Mouse (Mus musculus) forebrain, embryonic 15.5 days (tissue): ENCODE results near the gene Kdelc1. TPM values are rescaled to one million over a fixed set of nuclear protein-coding genes. Genes with fewer than 3 reads are reported as not detected.
A peak's percentile ranks its signal among the peaks of the same experiment; 100 is the strongest.

Experiments
- ATAC-seq: fragments of 200-750 bp; cut with Nextera tagmentation; replicated peaks from 2 replicates; pipeline ENCODE4 v1.8.0; 2017; ENCODE audit warnings: mild to moderate bottlenecking, moderate TSS enrichment, moderate library complexity
- H3K27ac ChIP-seq: fragments of 300-500 bp; sonication (generic); replicated peaks from 2 replicates; pipeline ENCODE4 v1.5.1; 2015; ENCODE audit warnings: mild to moderate bottlenecking, inconsistent platforms
- H3K27me3 ChIP-seq: fragments of 300-500 bp; sonication (generic); 2 replicates; pipeline ENCODE4 v1.6.1; 2015; ENCODE audit warnings: inconsistent platforms
- H3K36me3 ChIP-seq: fragments of 300-500 bp; sonication (generic); 2 replicates; pipeline ENCODE4 v1.6.1; 2015; ENCODE audit warnings: mild to moderate bottlenecking, inconsistent platforms
- H3K4me1 ChIP-seq: fragments of 300-500 bp; sonication (generic); 2 replicates; pipeline ENCODE4 v1.6.1; 2015; ENCODE audit warnings: inconsistent platforms
- H3K4me2 ChIP-seq: fragments of 300-500 bp; sonication (generic); replicated peaks from 2 replicates; pipeline ENCODE4 v1.6.1; 2015; ENCODE audit warnings: mild to moderate bottlenecking, inconsistent platforms
- H3K4me3 ChIP-seq: fragments of 300-500 bp; sonication (generic); 2 replicates; pipeline ENCODE4 v1.5.1; 2015; ENCODE audit warnings: mild to moderate bottlenecking, inconsistent platforms
- H3K9ac ChIP-seq: fragments of 300-500 bp; sonication (generic); replicated peaks from 2 replicates; pipeline ENCODE4 v1.6.1; 2015; ENCODE audit warnings: mild to moderate bottlenecking, inconsistent platforms
- H3K9me3 ChIP-seq: fragments of 300-500 bp; sonication (generic); 2 replicates; pipeline ENCODE4 v1.6.1; 2016; ENCODE audit warnings: inconsistent platforms
- WGBS: fragments of 180-500 bp; shearing (Covaris S2); methylation state at CpG from one replicate; pipeline ENCODE4 v1.1.7; 2015; ENCODE audit warnings: mixed read lengths; 5-methylcytosine and 5-hydroxymethylcytosine counted together
- polyA plus RNA-seq: library from polyadenylated mRNA; unstranded; fragments of >200 nt; fragmentation: Nextera tagmentation; extraction: Ambion mirVana; gene quantifications from 2 replicates; pipeline ENCODE4 v1.2.1, GENCODE M21; 2015

Kdelc1 gene
- polyA plus RNA-seq, 1 experiment from 2014 or later, result 31.8 TPM

DNA sequence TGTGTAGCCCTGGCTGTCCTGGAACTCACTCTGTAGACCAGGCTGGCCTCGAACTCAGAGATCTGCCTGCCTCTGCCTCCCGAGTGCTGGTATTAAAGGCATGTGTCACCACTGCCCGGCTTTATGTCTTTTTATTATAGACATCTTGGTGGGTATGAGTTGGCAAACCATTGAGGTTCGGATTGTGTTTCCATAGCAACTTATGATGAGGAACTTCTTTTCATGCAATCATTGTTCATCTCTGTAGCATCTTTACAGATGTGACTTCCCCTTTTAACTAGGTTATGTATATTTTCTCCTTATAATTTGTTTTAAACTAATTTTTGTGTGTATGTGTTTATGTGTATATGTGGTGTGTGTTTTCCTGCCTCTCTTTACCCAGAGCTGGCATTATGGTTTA, 7.0 kb upstream of the Kdelc1 start:
- Histone ChIP-seq H3K9ac (no peak overlapping the region), H3K27me3 (no peaks in the 10 kb centered on the region), H3K4me3 (no peak overlapping the region), H3K9me3 (no peaks in the 10 kb centered on the region), H3K27ac (no peak overlapping the region), H3K36me3 (peaks cover 32% of the 10 kb centered on the region), H3K4me1 (peaks cover 16% of the 10 kb centered on the region), H3K4me2 (no peak overlapping the region)
- WGBS, result 90% methylated on average over 4 of the region's 4 CpGs
- ATAC-seq, result no peak

DNA sequence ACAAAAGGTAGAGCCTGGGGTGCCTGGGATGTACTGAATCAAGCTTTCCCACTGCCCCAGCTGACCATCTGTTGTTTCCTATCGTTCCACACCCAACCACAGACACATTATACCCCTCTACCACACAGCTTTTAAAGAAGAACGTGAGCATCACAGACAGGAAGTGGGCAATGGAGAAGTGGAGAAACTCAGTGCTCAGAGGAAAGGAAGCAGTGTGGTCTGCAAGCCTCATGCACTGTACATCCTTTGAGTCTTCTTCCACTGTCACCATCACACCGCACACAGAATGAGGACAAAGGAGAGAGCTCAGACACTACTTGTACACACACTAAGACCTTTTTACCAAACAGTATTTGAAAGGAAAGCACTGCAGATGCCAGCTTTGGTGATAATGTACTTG, 3.6 kb upstream of the Kdelc1 start:
- Histone ChIP-seq H3K4me1 (peaks cover 31% of the 10 kb centered on the region), H3K4me3 (no peak overlapping the region), H3K9ac (no peak overlapping the region), H3K36me3 (peaks cover 12% of the 10 kb centered on the region), H3K27me3 (no peaks in the 10 kb centered on the region), H3K4me2 (no peak overlapping the region), H3K9me3 (no peaks in the 10 kb centered on the region), H3K27ac (no peak overlapping the region)
- no peak for ATAC-seq
- whole genome bisulfite sequencing, result 92% methylated on average over 3 of the region's 3 CpGs

DNA sequence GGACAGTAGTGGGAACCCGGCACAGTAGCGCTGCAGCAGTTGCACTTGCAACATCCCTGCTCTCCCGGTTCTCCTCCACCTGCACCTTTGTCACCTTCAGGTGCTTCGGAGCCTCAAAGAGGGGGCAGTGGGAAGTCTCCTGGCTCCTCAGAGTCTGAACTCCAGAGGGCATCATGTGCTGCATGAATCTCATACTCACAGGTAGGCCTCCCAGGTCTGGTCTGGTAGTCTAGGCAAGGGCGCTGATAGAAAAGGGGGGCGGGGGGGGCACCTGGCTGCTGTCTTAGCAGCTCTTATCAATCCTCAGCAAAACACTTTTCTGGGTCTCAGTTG, 1.4 kb upstream of the Kdelc1 start:
- peak overlapping the region; percentile 97 for H3K27ac ChIP-seq
- H3K9ac ChIP-seq, result peak overlapping the region; percentile 94
- 3% methylated on average over 6 of the region's 6 CpGs for WGBS
- peak overlapping the region; percentile 70 for H3K4me3 ChIP-seq
- H3K4me1 ChIP-seq, result peaks cover 31% of the 10 kb centered on the region
- ATAC-seq, result no peak; the same call in 1 of the 2 replicates
- no peaks in the 10 kb centered on the region for H3K9me3 ChIP-seq
- peaks cover 8% of the 10 kb centered on the region for H3K36me3 ChIP-seq
- peak overlapping the region; percentile 87 for H3K4me2 ChIP-seq
- no peaks in the 10 kb centered on the region for H3K27me3 ChIP-seq

DNA sequence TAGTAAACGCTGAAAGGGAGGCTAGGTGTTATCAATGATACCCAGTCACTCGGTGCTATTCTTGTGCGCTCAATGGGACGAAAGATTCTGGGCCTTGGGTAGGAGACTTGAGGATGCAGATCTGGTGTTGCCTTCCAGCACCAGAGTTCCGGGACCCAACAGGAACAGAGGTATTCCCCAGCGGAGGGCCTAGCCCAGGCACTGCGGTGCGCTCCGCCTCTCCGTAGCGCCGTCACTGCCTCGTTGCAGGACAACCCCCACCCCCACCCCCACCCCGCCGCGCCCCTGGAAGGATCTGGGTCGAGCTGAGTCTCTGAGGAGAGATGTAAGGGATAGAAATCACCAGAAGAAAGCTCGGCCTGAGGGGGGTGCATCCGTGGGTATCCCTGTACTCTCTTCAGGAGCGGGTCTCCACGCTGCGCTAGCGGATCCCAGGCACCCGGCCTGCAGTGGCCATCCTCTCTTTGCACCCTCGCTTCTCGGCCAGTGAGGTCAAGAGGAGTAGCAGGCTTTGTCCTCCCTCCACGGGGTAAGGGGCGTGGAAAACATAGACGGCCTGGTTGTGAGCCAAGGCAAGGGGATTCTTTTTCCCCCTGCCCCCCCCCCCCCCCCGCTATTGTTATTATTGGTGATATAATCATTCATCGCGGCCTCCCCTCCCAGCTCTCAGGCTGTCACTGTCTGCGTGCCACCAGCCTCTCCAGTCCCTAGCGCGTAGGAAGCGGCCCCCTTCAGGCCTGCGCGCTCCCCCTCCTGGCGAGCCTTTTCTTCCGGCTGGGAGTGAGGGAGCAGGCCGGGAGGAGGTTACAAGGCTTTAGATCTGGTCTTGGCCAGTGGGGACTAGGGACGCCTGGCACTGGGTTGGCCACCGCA, 829 bp upstream of the Kdelc1 start:
- peak overlapping the region; percentile 70 for H3K4me3 ChIP-seq
- peaks cover 13% of the 10 kb centered on the region for H3K36me3 ChIP-seq
- peaks cover 31% of the 10 kb centered on the region for H3K4me1 ChIP-seq
- WGBS, result under 1% methylated on average over 39 of the region's 43 CpGs
- H3K9me3 ChIP-seq, result no peaks in the 10 kb centered on the region
- ATAC-seq, result peak; percentile 90
- peak overlapping the region; percentile 97 for H3K27ac ChIP-seq
- H3K9ac ChIP-seq, result peak overlapping the region; percentile 94
- no peaks in the 10 kb centered on the region for H3K27me3 ChIP-seq
- peak overlapping the region; percentile 87 for H3K4me2 ChIP-seq

DNA sequence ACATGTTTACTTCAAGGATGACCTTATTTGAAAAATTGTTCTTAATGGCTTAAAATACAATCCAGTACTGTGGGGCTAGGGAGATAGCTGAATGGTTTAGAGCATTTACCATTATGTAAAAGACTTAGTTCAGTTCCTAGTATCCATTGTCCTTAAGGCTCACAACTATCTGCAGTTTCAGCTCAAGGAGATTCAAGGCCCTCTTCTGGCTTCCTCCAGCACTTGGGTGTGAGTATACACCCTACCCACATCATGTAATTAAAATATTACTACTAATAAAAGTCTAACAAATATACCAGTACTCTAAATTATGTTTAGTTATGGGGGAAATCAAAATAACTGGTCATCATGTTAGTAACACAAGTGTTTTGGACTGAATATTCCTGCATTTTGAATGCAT, 1.0 kb downstream of the Kdelc1 start:
- peaks cover 31% of the 10 kb centered on the region for H3K4me1 ChIP-seq
- peak overlapping the region; percentile 70; the same call in 1 of the 2 replicates for H3K4me3 ChIP-seq
- H3K4me2 ChIP-seq, result peak overlapping the region; percentile 87
- no peak for ATAC-seq
- H3K27me3 ChIP-seq, result no peaks in the 10 kb centered on the region
- H3K36me3 ChIP-seq, result peaks cover 25% of the 10 kb centered on the region
- H3K9me3 ChIP-seq, result no peaks in the 10 kb centered on the region
- no peak overlapping the region for H3K9ac ChIP-seq
- no peak overlapping the region for H3K27ac ChIP-seq

DNA sequence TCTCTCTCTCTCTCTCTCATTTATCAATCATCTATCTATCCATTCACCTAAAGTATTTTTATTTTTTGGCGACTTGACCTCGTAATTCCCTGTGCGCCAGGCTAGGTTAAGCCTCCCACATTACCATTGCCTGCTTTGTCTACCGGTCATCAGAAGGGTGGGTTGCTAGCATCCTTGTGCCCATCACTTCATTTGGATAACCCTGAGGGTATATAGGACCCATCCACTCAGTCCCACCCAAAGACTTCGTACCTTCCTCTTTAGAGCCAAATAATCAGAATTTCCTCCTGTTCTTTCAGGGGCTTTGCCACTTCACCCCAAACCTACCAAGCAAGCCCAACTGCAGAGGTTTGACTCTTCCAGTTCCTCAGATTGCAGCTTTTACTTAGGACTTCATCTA, 15.7 kb downstream of the Kdelc1 start:
- H3K27ac ChIP-seq, result no peak overlapping the region
- H3K4me1 ChIP-seq, result peaks cover 14% of the 10 kb centered on the region
- H3K4me3 ChIP-seq, result peak overlapping the region; percentile 99
- ATAC-seq, result peak; percentile 23; the same call in 1 of the 2 replicates
- peaks cover 21% of the 10 kb centered on the region for H3K36me3 ChIP-seq
- WGBS, result 8% methylated on average over 5 of the region's 5 CpGs
- H3K9me3 ChIP-seq, result no peaks in the 10 kb centered on the region
- H3K27me3 ChIP-seq, result no peaks in the 10 kb centered on the region
- peak overlapping the region; percentile 56; the same call in 1 of the 2 replicates for H3K9ac ChIP-seq
- peak overlapping the region; percentile 65 for H3K4me2 ChIP-seq

DNA sequence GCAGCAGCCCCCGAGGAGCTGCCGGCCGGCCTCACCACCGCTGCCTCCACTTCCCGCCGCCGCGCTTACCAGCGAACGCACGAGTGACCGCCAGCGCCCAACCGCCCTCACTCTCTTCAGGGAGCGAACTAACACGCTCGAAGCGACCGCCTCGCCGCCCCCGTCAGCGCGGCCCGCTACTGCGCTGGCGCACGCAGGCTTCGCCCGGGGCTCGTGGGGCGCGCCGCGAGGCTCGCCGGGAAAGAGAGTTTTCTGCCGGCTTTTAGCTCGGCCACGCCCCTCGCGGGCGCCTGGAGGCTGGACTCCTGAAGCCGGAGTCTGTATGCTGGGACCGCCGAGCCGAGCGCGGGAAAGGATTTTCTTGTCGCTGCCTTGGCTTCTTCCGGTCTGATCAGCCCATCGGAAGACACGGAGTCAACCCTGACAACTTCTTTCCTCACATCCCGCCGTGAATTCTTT, 16.3 kb downstream of the Kdelc1 start, which contains the start of gene Tex30:
Gene Tex30, minus strand, starts transcription at position 183 of the 459 bp plus-strand sequence.
- peak within 1 kb of the TSS; percentile 99 for H3K4me3 ChIP-seq
- H3K9me3 ChIP-seq, result no peaks in the 10 kb centered on the region
- peak within 1 kb of the TSS; percentile 82 for H3K9ac ChIP-seq
- ATAC-seq, result peak; percentile 99
- H3K27me3 ChIP-seq, result no peaks in the 10 kb centered on the region
- H3K27ac ChIP-seq, result peak within 1 kb of the TSS; percentile 94
- peak within 1 kb of the TSS; percentile 65 for H3K4me2 ChIP-seq
- under 1% methylated on average over 52 of the region's 55 CpGs for WGBS
- peaks cover 14% of the 10 kb centered on the region for H3K4me1 ChIP-seq
- peaks cover 20% of the 10 kb centered on the region for H3K36me3 ChIP-seq

DNA sequence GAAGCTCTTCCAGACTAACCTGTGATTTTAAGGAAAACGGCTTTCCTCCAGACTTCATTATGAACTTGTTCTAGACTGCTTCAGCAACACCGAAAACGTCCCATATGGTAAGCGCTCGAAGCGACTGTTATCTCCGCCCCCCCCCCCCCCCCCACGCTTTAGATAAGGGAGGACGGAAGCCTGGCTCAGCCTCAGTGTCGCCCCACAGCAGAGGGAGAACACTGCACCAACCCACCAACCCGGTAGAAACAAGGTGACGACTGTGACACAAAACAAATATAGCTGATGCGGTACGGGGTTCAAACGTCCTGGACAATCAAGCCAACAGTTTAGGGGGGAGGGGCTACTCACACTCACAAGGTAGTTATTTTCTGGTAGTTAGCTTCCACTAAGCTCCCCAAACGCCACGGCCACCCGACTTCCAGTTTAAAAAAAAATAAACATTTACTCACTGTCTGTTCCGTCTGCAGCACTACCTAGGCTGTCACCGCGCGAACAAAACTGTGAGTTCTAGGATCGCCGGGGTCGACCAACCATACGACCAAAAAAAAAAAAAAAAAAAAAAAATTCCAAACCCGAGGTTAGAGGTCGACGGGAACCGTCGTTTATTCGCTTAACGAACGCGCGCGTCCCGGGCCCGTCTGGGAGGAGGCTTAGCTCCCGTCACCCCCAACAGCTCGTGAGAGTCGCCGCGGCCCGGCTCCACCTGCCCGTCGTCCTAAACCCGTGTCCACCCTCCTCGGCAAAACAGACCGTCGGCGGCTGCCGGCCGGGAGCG, 17.0 kb downstream of the Kdelc1 start:
- H3K9ac ChIP-seq, result peak overlapping the region; percentile 82
- peak; percentile 81 for ATAC-seq
- peaks cover 14% of the 10 kb centered on the region for H3K4me1 ChIP-seq
- no peaks in the 10 kb centered on the region for H3K27me3 ChIP-seq
- peaks cover 20% of the 10 kb centered on the region for H3K36me3 ChIP-seq
- peak overlapping the region; percentile 99 for H3K4me3 ChIP-seq
- no peaks in the 10 kb centered on the region for H3K9me3 ChIP-seq
- peak overlapping the region; percentile 94 for H3K27ac ChIP-seq
- H3K4me2 ChIP-seq, result peak overlapping the region; percentile 65
- WGBS, result under 1% methylated on average over 55 of the region's 55 CpGs

DNA sequence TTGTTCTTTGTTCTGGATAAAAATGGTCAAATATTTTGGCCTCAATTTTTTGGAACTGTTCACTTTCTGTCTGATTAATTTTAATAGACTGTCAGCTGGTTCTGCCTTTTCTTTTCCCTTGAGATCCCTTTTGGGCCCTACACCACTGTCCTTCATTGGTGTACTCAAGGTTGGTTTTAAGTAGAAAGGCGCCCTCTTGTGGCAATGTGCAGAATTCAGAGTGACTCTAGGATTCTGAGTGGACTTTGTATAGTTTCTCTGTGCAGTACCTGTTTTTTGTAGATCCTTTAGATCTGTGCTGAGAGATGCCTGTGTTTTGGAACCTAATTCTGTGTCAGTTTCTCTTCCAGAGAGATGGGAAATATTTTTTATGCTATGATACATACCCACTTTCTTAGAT, 54.0 kb downstream of the Kdelc1 start:
- WGBS, result 0% methylated on average over 1 of the region's 1 CpGs
- no peak overlapping the region for H3K9ac ChIP-seq
- no peaks in the 10 kb centered on the region for H3K4me1 ChIP-seq
- no peaks in the 10 kb centered on the region for H3K27me3 ChIP-seq
- ATAC-seq, result no peak
- no peak overlapping the region for H3K27ac ChIP-seq
- H3K4me2 ChIP-seq, result no peak overlapping the region
- no peaks in the 10 kb centered on the region for H3K36me3 ChIP-seq
- no peak overlapping the region for H3K4me3 ChIP-seq
- H3K9me3 ChIP-seq, result no peaks in the 10 kb centered on the region

DNA sequence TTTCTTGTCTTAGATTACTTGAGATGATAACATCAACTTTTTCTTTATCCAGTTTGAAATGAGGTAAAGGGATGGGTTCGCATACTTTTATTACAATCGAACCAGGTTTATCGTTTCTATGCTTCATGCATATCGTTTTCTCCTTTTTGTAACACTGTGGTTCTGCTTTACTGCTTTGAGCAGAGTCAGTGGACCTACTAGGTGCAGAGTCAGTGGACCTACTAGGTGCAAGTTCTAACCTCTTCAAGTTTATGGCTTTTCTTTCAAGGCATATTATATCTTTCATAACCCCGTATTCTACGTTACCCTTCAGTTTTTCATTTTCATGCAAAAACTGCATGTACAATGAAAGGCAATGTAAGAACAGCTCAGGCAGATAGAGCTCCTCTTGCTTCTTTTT, 55.2 kb downstream of the Kdelc1 start:
- ATAC-seq, result no peak
- Histone ChIP-seq H3K4me1 (no peaks in the 10 kb centered on the region), H3K9me3 (no peaks in the 10 kb centered on the region), H3K27ac (no peak overlapping the region), H3K36me3 (no peaks in the 10 kb centered on the region), H3K9ac (no peak overlapping the region), H3K4me2 (no peak overlapping the region), H3K4me3 (no peak overlapping the region), H3K27me3 (no peaks in the 10 kb centered on the region)
- 95% methylated on average over 6 of the region's 6 CpGs for WGBS

DNA sequence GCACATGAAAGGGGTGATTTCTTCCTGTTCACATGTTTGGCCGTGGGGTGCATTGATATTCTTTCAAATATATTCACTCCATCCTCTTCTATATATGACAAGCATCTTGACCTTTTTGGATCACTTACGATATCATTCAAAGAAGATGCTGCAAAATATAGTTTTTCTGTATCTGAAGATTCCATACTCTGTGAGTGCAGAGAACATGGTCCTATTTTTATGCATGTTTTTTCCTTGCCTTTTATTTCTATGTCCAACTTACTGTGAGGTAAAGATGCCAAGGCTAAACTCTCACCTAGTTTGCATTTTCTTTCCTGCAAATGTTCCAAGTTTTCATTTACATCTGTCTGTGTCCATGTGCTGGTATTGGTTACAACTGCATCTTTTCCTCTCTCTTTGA, 56.8 kb downstream of the Kdelc1 start, which contains the start of gene Gm8251:
Gene Gm8251, minus strand, starts transcription at position 101 of the 400 bp plus-strand sequence.
- ATAC-seq, result no peak
- Histone ChIP-seq H3K27ac (no peak within 1 kb of the TSS), H3K4me2 (no peak within 1 kb of the TSS), H3K9ac (no peak within 1 kb of the TSS), H3K9me3 (no peaks in the 10 kb centered on the region), H3K4me3 (no peak within 1 kb of the TSS), H3K4me1 (no peaks in the 10 kb centered on the region), H3K27me3 (no peaks in the 10 kb centered on the region), H3K36me3 (no peaks in the 10 kb centered on the region)
- WGBS, result 96% methylated on average over 2 of the region's 2 CpGs

DNA sequence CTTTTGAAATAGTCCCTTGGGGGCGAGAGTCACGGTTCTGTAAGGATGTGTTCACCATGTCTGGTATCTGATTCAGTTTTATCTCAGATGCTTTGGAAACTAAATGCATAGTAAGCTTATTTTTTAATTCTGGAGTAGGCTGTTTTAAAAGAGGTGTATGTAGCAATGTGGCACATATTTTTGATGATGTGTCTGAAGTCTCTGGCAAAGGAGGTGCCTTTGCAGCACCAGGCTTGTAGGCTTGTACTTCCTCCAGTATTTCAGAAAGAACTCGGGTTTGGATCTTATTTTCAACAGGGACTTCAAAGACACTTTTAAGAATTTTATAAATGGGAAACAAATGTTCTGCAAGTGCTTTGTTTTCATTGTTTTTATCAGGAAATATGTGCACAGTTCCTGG, 60.8 kb downstream of the Kdelc1 start:
- H3K27me3 ChIP-seq, result no peaks in the 10 kb centered on the region
- WGBS, result 88% methylated on average over 3 of the region's 3 CpGs
- no peak overlapping the region for H3K9ac ChIP-seq
- H3K9me3 ChIP-seq, result no peaks in the 10 kb centered on the region
- H3K4me3 ChIP-seq, result no peak overlapping the region
- no peak overlapping the region for H3K4me2 ChIP-seq
- no peak for ATAC-seq
- H3K27ac ChIP-seq, result no peak overlapping the region
- H3K4me1 ChIP-seq, result no peaks in the 10 kb centered on the region
- no peaks in the 10 kb centered on the region for H3K36me3 ChIP-seq
